Mouse (Mus musculus): Measurements from ENCODE around the gene Tmem182.

- TF ChIP-seq POLR2A (IDR thresholded peaks at IDR 0.05; ENCODE audit: borderline replicate concordance, extremely low read depth, low read depth, low read length) (no peak), CTCF (IDR thresholded peaks at IDR 0.05; ENCODE audit: insufficient read depth, low read length) (no peak)
These were observed 3.2 kb downstream of the Tmem182 start for GRCm38 (mm10) chr1:40808643-40809042.

Measured in lung, adult 2 months (tissue).